ENCODE assay signal across 12 mouse cellular contexts in the genomic region with DNA sequence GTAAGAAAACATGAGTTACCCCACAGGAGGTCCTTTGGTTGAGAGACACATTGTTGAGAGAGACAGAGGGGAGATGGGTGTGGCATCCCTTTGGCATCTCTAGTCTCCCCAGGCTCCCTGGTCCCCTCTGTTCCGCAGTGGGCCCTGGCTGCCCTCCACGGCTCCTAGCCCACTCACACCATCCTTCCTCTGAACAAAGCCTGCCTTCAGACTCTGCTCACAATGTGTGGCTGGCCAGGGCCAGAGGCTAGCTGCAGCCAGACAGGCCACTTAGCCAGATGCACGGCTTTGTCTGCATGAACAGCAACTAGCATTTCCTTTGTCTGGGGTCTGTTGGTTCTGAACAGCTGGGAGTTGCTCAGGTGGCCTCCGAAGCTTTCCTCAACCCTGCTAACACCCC.
A peak's percentile ranks its signal among the peaks of the same experiment; 100 is the strongest.
DNase-seq lines count a peak whose midpoint lies in the region; ATAC-seq and TF ChIP-seq lines count a peak whose summit lies in the region.
"Had no signal": no experiment of that assay in that cellular context is flagged by ENCODE, and none has a peak within 500 bp of the region (broad histone marks: within the 10 kb centered on the region; RNA-seq: fewer than 3 reads in every experiment).

No protein-coding gene starts in this region.

- H3K4me3 ChIP-seq in forebrain, embryonic 13.5 days, result no peak overlapping the region
- no peak overlapping the region for H3K4me3 ChIP-seq in forebrain, embryonic 12.5 days (replicated peaks)
- no peak overlapping the region for H3K4me3 ChIP-seq in lung, postnatal 0 days (ENCODE audit: low read depth, low read length)
- H3K4me3 ChIP-seq in intestine, embryonic 15.5 days (replicated peaks), result no peak overlapping the region
- H3K4me3 ChIP-seq: embryonic facial prominence, embryonic 13.5 days; heart, embryonic 15.5 days; lung, embryonic 15.5 days had no signal

- H3K36me3 ChIP-seq in forebrain, embryonic 13.5 days (ENCODE audit: poor library complexity, severe bottlenecking), result no peaks in the 10 kb centered on the region
- no peaks in the 10 kb centered on the region for H3K36me3 ChIP-seq in forebrain, embryonic 12.5 days (replicated peaks)
- H3K36me3 ChIP-seq in lung, postnatal 0 days (ENCODE audit: insufficient read depth, low read length), result no peaks in the 10 kb centered on the region
- no peaks in the 10 kb centered on the region for H3K36me3 ChIP-seq in intestine, embryonic 15.5 days
- H3K36me3 ChIP-seq: embryonic facial prominence, embryonic 13.5 days; heart, embryonic 15.5 days; lung, embryonic 15.5 days had no signal

- 34% methylated on average over 4 of the region's 4 CpGs for WGBS in forebrain, embryonic 13.5 days
- 40% methylated on average over 4 of the region's 4 CpGs for whole genome bisulfite sequencing in forebrain, embryonic 12.5 days
- WGBS in lung, postnatal 0 days, result 57% methylated on average over 4 of the region's 4 CpGs
- WGBS in intestine, embryonic 15.5 days, result 61% methylated on average over 4 of the region's 4 CpGs

- no peak overlapping the region for H3K27ac ChIP-seq in forebrain, embryonic 13.5 days
- no peak overlapping the region for H3K27ac ChIP-seq in forebrain, embryonic 12.5 days
- H3K27ac ChIP-seq in lung, postnatal 0 days (ENCODE audit: low read length), result no peak overlapping the region
- H3K27ac ChIP-seq in intestine, embryonic 15.5 days, result no peak overlapping the region
- H3K27ac ChIP-seq: embryonic facial prominence, embryonic 13.5 days; heart, embryonic 15.5 days; lung, embryonic 15.5 days; stomach, postnatal 0 days had no signal

- peak; percentile 42 to 68 for DNase-seq in lung, postnatal 4 days
- DNase-seq in lung, postnatal 0 days (ENCODE audit: low spot score), result no peak
- peak; percentile 47 for DNase-seq in layer of hippocampus, adult 9-11 months
- peak; percentile 15 for DNase-seq in right cerebral cortex, postnatal 25 days
- DNase-seq in MN1 (ENCODE audit: low spot score), result no peak

- no peak overlapping the region; the same call in 1 of the 2 replicates for H3K9ac ChIP-seq in forebrain, embryonic 13.5 days
- H3K9ac ChIP-seq in forebrain, embryonic 12.5 days, result no peak overlapping the region
- H3K9ac ChIP-seq in lung, postnatal 0 days (replicated peaks; ENCODE audit: low read depth), result no peak overlapping the region
- H3K9ac ChIP-seq in intestine, embryonic 15.5 days, result no peak overlapping the region
- H3K9ac ChIP-seq: embryonic facial prominence, embryonic 13.5 days; heart, embryonic 15.5 days; lung, embryonic 15.5 days had no signal

- H3K9me3 ChIP-seq in forebrain, embryonic 13.5 days (replicated peaks), result no peaks in the 10 kb centered on the region
- H3K9me3 ChIP-seq in forebrain, embryonic 12.5 days, result no peaks in the 10 kb centered on the region
- no peaks in the 10 kb centered on the region for H3K9me3 ChIP-seq in lung, postnatal 0 days (ENCODE audit: low read length)
- H3K9me3 ChIP-seq in intestine, embryonic 15.5 days, result no peaks in the 10 kb centered on the region
- H3K9me3 ChIP-seq: embryonic facial prominence, embryonic 13.5 days; heart, embryonic 15.5 days; lung, embryonic 15.5 days had no signal

- H3K4me1 ChIP-seq in forebrain, embryonic 13.5 days, result peaks cover 5% of the 10 kb centered on the region; the same call in 1 of the 2 replicates
- H3K4me1 ChIP-seq in forebrain, embryonic 12.5 days, result peaks cover 5% of the 10 kb centered on the region; the same call in 1 of the 2 replicates
- H3K4me1 ChIP-seq in lung, postnatal 0 days (ENCODE audit: insufficient read depth, low read depth, low read length), result no peaks in the 10 kb centered on the region
- H3K4me1 ChIP-seq in intestine, embryonic 15.5 days (replicated peaks), result no peaks in the 10 kb centered on the region
- H3K4me1 ChIP-seq: embryonic facial prominence, embryonic 13.5 days; heart, embryonic 15.5 days; lung, embryonic 15.5 days had no signal

- no peak for TF ChIP-seq CTCF in lung, postnatal 0 days (IDR thresholded peaks at IDR 0.05)

- ATAC-seq in forebrain, embryonic 13.5 days, result peak; percentile 36; the same call in 1 of the 2 replicates
- ATAC-seq in forebrain, embryonic 12.5 days (ENCODE audit: low FRiP score), result no peak
- ATAC-seq in lung, postnatal 0 days, result no peak
- ATAC-seq in intestine, embryonic 15.5 days, result no peak

- H3K27me3 ChIP-seq in forebrain, embryonic 13.5 days, result no peaks in the 10 kb centered on the region
- no peaks in the 10 kb centered on the region for H3K27me3 ChIP-seq in forebrain, embryonic 12.5 days
- no peaks in the 10 kb centered on the region for H3K27me3 ChIP-seq in lung, postnatal 0 days (replicated peaks; ENCODE audit: insufficient read depth, low read length)
- H3K27me3 ChIP-seq in intestine, embryonic 15.5 days (replicated peaks), result no peaks in the 10 kb centered on the region
- H3K27me3 ChIP-seq: embryonic facial prominence, embryonic 13.5 days; heart, embryonic 15.5 days; lung, embryonic 15.5 days had no signal

- TF ChIP-seq EP300 in lung, postnatal 0 days (IDR thresholded peaks at IDR 0.05), result no peak

- H3K4me2 ChIP-seq in forebrain, embryonic 13.5 days, result no peak overlapping the region
- no peak overlapping the region for H3K4me2 ChIP-seq in forebrain, embryonic 12.5 days
- no peak overlapping the region for H3K4me2 ChIP-seq in lung, postnatal 0 days (replicated peaks; ENCODE audit: low read depth, low read length)
- no peak overlapping the region for H3K4me2 ChIP-seq in intestine, embryonic 15.5 days (replicated peaks)
- H3K4me2 ChIP-seq: embryonic facial prominence, embryonic 13.5 days; heart, embryonic 15.5 days; lung, embryonic 15.5 days had no signal

Comparison
In these comparisons a context has a peak if more than half of its experiments do, and no peak if none do; other contexts are left out.
1. DNase-seq: peak in lung, postnatal 4 days (2 of 2), layer of hippocampus, adult 9-11 months (single experiment) and right cerebral cortex, postnatal 25 days (single experiment); none in lung, postnatal 0 days (single experiment) and MN1 (single experiment).